Mouse (Mus musculus) erythroblast, adult 5-6 weeks (primary cell): ENCODE data around the gene Hoxd8. TPM values are rescaled to one million over a fixed set of nuclear protein-coding genes. Genes with fewer than 3 reads are reported as not detected.

Experiments
- ATAC-seq: replicated peaks from 2 replicates; pipeline ENCODE4 v1.8.0; 2016; ENCODE audit warnings: moderate number of reproducible peaks, mild to moderate bottlenecking, moderate TSS enrichment, inconsistent platforms; ENCODE audit not compliant: poor library complexity, low FRiP score, severe bottlenecking
- total RNA-seq, 2 experiments: library from RNA; stranded (forward) in 1 of 2; stranded (reverse) in 1 of 2; fragments of 150-400 nt in 1 of 2; fragments of 200-764, 138-1000 nt in 1 of 2; gene quantifications; 2 replicates each; pipeline versions ENCODE4 v1.2.3 to v1.2.4; 2015 to 2017; ENCODE audit warnings: low replicate concordance in 2 of 2

The Hoxd8 gene
- not detected in 2 replicates for total RNA-seq (2015; ENCODE audit: low replicate concordance)
- not detected in 2 replicates for total RNA-seq (2017; ENCODE audit: low replicate concordance)

GRCm38 (mm10) chr2:74704393-74704998, at the start of gene Hoxd8:
TSS of gene Hoxd8 (plus strand) at chr2:74704615.
- no peak for ATAC-seq

- ATAC-seq: no peak
Observed at GRCm38 (mm10) chr2:74654743-74655419, 49.5 kb upstream of the Hoxd8 start.

- ATAC-seq: no peak
Observed at GRCm38 (mm10) chr2:74655420-74655781, 49.0 kb upstream of the Hoxd8 start.

GRCm38 (mm10) chr2:74655821-74656631, 48.4 kb upstream of the Hoxd8 start:
- ATAC-seq: no peak

- no peak for ATAC-seq
Observed at GRCm38 (mm10) chr2:74656632-74657021, 47.8 kb upstream of the Hoxd8 start.

GRCm38 (mm10) chr2:74657251-74658023, 47.0 kb upstream of the Hoxd8 start:
- ATAC-seq: no peak

GRCm38 (mm10) chr2:74658024-74658666, 46.3 kb upstream of the Hoxd8 start:
- no peak for ATAC-seq

GRCm38 (mm10) chr2:74658667-74659371, 45.6 kb upstream of the Hoxd8 start:
- no peak for ATAC-seq

GRCm38 (mm10) chr2:74659507-74660005, 44.9 kb upstream of the Hoxd8 start, which contains the start of gene Evx2:
TSS of gene Evx2 (minus strand) at chr2:74659557.
- no peak for ATAC-seq

- no peak for ATAC-seq
Observed at GRCm38 (mm10) chr2:74660421-74661375, 43.7 kb upstream of the Hoxd8 start.

GRCm38 (mm10) chr2:74661685-74662084, 42.7 kb upstream of the Hoxd8 start:
- ATAC-seq: no peak

GRCm38 (mm10) chr2:74663291-74663925, 41.0 kb upstream of the Hoxd8 start:
- ATAC-seq: no peak

GRCm38 (mm10) chr2:74666411-74666810, 38.0 kb upstream of the Hoxd8 start:
- no peak for ATAC-seq

- no peak for ATAC-seq
Observed at GRCm38 (mm10) chr2:74667191-74667841, 37.1 kb upstream of the Hoxd8 start.

GRCm38 (mm10) chr2:74667842-74668357, 36.5 kb upstream of the Hoxd8 start, which contains the start of gene Hoxd13:
TSS of gene Hoxd13 (plus strand) at chr2:74668310.
- ATAC-seq: no peak
